Mouse (Mus musculus) MEL (cell line): ENCODE measurements at regions not wholly inside any gene's neighbourhood (a gene's known extent, or its start where the extent isn't known, plus 50 kb on each side); places are given as distances from the start of the nearest gene placed in this dataset.

ENCODE experiments used
- CTCF ChIP-seq, 3 experiments: IDR thresholded peaks in 2 of 3; conservative IDR thresholded peaks in 1 of 3; 2 replicates each; pipeline ENCODE4 v1.5.1; 2011 to 2012; ENCODE audit warnings: low read length in 3 of 3, low read depth in 2 of 3, mild to moderate bottlenecking in 2 of 3, improper control_type of control experiment in 1 of 3, inconsistent platforms in 1 of 3, mixed read lengths in 1 of 3, moderate library complexity in 1 of 3; ENCODE audit not compliant: control insufficient read depth in 1 of 3, insufficient read depth in 1 of 3, poor library complexity in 1 of 3, severe bottlenecking in 1 of 3
- EP300 ChIP-seq, 2 experiments: IDR thresholded peaks; 2 replicates each; pipeline ENCODE4 v1.6.1; 2011; ENCODE audit warnings: improper control_type of control experiment in 2 of 2, low read length in 2 of 2, low read depth in 1 of 2, mild to moderate bottlenecking in 1 of 2
- ETS1 ChIP-seq: IDR thresholded peaks from 2 replicates; pipeline ENCODE4 v1.6.1; 2012; ENCODE audit warnings: low read depth, mild to moderate bottlenecking, inconsistent platforms, low read length, improper control_type of control experiment, moderate library complexity
- GABPA ChIP-seq: IDR thresholded peaks from 2 replicates; pipeline ENCODE4 v1.6.1; 2012; ENCODE audit warnings: low read depth, mild to moderate bottlenecking, inconsistent platforms, low read length, improper control_type of control experiment, moderate library complexity
- GATA1 ChIP-seq: IDR thresholded peaks from 2 replicates; pipeline ENCODE4 v1.6.1; 2011; ENCODE audit warnings: low read depth, low read length, improper control_type of control experiment
- NELFE ChIP-seq: IDR thresholded peaks from 2 replicates; pipeline ENCODE4 v1.6.1; 2011; ENCODE audit warnings: low read depth, low read length, improper control_type of control experiment
- POLR2A ChIP-seq, 2 experiments: IDR thresholded peaks; 2 replicates each; pipeline ENCODE4 v1.6.1; 2011 to 2012; ENCODE audit warnings: low read length in 2 of 2, mild to moderate bottlenecking in 2 of 2, control low read depth in 1 of 2, improper control_type of control experiment in 1 of 2, low read depth in 1 of 2, moderate library complexity in 1 of 2; ENCODE audit not compliant: control insufficient read depth in 1 of 2, insufficient read depth in 1 of 2, poor library complexity in 1 of 2
- SIN3A ChIP-seq: IDR thresholded peaks from 2 replicates; pipeline ENCODE4 v1.6.1; 2012; ENCODE audit warnings: low read length, improper control_type of control experiment, inconsistent platforms
- TAL1 ChIP-seq: IDR thresholded peaks from 2 replicates; pipeline ENCODE4 v1.6.1; 2012; ENCODE audit warnings: mild to moderate bottlenecking, inconsistent platforms, low read length, moderate library complexity, mixed read lengths
- TBP ChIP-seq: IDR thresholded peaks from 2 replicates; pipeline ENCODE4 v1.8.0; 2011; ENCODE audit warnings: low read depth, low read length, improper control_type of control experiment
- USF1 ChIP-seq: IDR thresholded peaks from 2 replicates; pipeline ENCODE4 v1.6.1; 2014; ENCODE audit warnings: low read depth, mild to moderate bottlenecking, inconsistent platforms, low read length, improper control_type of control experiment, moderate library complexity

DNA sequence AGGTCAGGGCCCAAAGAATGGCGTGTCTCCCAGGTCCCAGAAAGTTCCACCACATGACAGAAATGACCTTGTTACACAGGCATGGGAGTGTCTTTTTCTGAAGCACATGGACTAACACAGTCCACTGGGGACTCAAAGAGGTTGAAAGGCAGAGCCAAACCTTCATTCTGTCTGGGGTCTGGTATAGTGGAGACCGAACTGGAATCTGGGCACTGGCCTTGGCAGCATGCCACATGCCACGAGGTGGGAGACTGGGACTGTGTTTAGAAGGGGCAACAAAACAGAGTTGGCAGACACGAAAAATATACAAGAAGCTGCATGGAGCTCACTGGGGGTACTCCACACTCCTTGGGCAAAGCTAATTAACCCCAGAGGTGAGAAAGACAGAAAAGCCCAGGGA, 293.6 kb upstream of the Cdh4 start:
- no peak for TF ChIP-seq EP300 (IDR thresholded peaks at IDR 0.05; ENCODE audit: low read depth in 1 of 2, low read length in 2 of 2)
- TF ChIP-seq TBP, result no peak
- TF ChIP-seq CTCF (IDR thresholded peaks at IDR 0.05 in 2 of 3, conservative IDR thresholded peaks at IDR 0.05 in 1 of 3; ENCODE audit: control insufficient read depth in 1 of 3, insufficient read depth in 1 of 3, low read depth in 2 of 3, low read length in 3 of 3, poor library complexity in 1 of 3, severe bottlenecking in 1 of 3), result no peak
- TF ChIP-seq USF1, result no peak
- TF ChIP-seq GATA1, result no peak
- TF ChIP-seq SIN3A, result no peak
- TF ChIP-seq TAL1, result no peak
- TF ChIP-seq NELFE, result no peak
- no peak for TF ChIP-seq POLR2A (IDR thresholded peaks at IDR 0.05; ENCODE audit: control insufficient read depth in 1 of 2, insufficient read depth in 1 of 2, low read depth in 1 of 2, low read length in 2 of 2, poor library complexity in 1 of 2)
- TF ChIP-seq GABPA, result no peak
- TF ChIP-seq ETS1, result no peak
